Mouse (Mus musculus): Measurements from ENCODE around the gene Mov10.

The Mov10 gene

GRCm38 (mm10) chr3:104811752-104812151, 6.6 kb downstream of the Mov10 start:
- peak; percentile 94 for DNase-seq (ENCODE audit: low read depth, low spot score)

GRCm38 (mm10) chr3:104805539-104805938, 12.8 kb downstream of the Mov10 start:
- no peak for DNase-seq (ENCODE audit: low read depth, low spot score)

GRCm38 (mm10) chr3:104804312-104804711, 14.1 kb downstream of the Mov10 start:
- no peak for DNase-seq (ENCODE audit: low read depth, low spot score)

GRCm38 (mm10) chr3:104801481-104801880, 16.9 kb downstream of the Mov10 start:
- DNase-seq (ENCODE audit: low read depth, low spot score): no peak

- no peak for DNase-seq (ENCODE audit: low read depth, low spot score)
These were observed 17.7 kb downstream of the Mov10 start for GRCm38 (mm10) chr3:104800681-104801080.

- peak; percentile 57 for DNase-seq (ENCODE audit: low read depth, low spot score)
These were observed 21.8 kb downstream of the Mov10 start for GRCm38 (mm10) chr3:104796430-104797082.

GRCm38 (mm10) chr3:104795661-104796340, 22.6 kb downstream of the Mov10 start:
- no peak for DNase-seq (ENCODE audit: low read depth, low spot score)

- DNase-seq (ENCODE audit: low read depth, low spot score): no peak
These were observed 23.4 kb downstream of the Mov10 start for GRCm38 (mm10) chr3:104794953-104795470.

- peak; percentile 98 for DNase-seq (ENCODE audit: low read depth, low spot score)
These were observed 24.2 kb downstream of the Mov10 start for GRCm38 (mm10) chr3:104793871-104794828.

- no peak for DNase-seq (ENCODE audit: low read depth, low spot score)
These were observed 25.7 kb downstream of the Mov10 start for GRCm38 (mm10) chr3:104792360-104793270.

GRCm38 (mm10) chr3:104791671-104792070, 26.7 kb downstream of the Mov10 start:
- DNase-seq (ENCODE audit: low read depth, low spot score): no peak

- DNase-seq (ENCODE audit: low read depth, low spot score): no peak
These were observed 27.3 kb downstream of the Mov10 start for GRCm38 (mm10) chr3:104791017-104791416.

- DNase-seq (ENCODE audit: low read depth, low spot score): peak; percentile 65
These were observed 27.9 kb downstream of the Mov10 start for GRCm38 (mm10) chr3:104790401-104790937.

- DNase-seq (ENCODE audit: low read depth, low spot score): no peak
These were observed 28.5 kb downstream of the Mov10 start for GRCm38 (mm10) chr3:104789822-104790221.

GRCm38 (mm10) chr3:104789312-104789605, 29.1 kb downstream of the Mov10 start:
- no peak for DNase-seq (ENCODE audit: low read depth, low spot score)

- DNase-seq (ENCODE audit: low read depth, low spot score): peak; percentile 61
These were observed 29.6 kb downstream of the Mov10 start for GRCm38 (mm10) chr3:104788561-104789311.

- DNase-seq (ENCODE audit: low read depth, low spot score): no peak
These were observed 30.3 kb downstream of the Mov10 start, which contains the start of gene Rhoc for GRCm38 (mm10) chr3:104788075-104788474. TSS of gene Rhoc (plus strand) at chr3:104788375.

GRCm38 (mm10) chr3:104785284-104785683, 33.1 kb downstream of the Mov10 start:
- no peak for DNase-seq (ENCODE audit: low read depth, low spot score)

GRCm38 (mm10) chr3:104783971-104784500, 34.3 kb downstream of the Mov10 start:
- DNase-seq (ENCODE audit: low read depth, low spot score): peak; percentile 86

Data from R1 (cell line).